Comparison of ENCODE assay signal across 9 mouse cellular contexts in the genomic region with DNA sequence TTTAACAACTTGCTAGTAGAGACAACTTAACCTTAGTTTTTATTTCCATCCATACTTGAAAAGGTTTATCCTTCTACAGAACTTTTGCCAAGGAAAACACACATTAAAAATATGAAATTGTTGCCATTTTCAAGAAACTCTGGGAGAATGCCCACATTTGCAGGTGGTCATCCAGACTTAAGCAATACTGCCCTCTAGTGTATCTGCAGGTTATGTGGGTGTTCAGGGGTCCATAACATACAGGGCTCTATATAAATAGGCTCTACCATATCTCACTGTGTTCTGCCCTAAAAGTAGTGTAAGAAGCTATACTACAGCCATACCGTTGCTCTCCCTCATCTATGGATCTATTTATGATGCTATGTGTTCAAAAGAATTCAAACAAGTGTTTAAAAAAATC.
DNase-seq lines count a peak whose midpoint lies in the region; ATAC-seq and TF ChIP-seq lines count a peak whose summit lies in the region.
"Had no signal": no experiment of that assay in that cellular context is flagged by ENCODE, and none has a peak within 500 bp of the region (broad histone marks: within the 10 kb centered on the region; RNA-seq: fewer than 3 reads in every experiment).

No protein-coding gene starts in this region.

- H3K36me3 ChIP-seq in kidney, embryonic 15.5 days = no peaks in the 10 kb centered on the region
- H3K36me3 ChIP-seq: limb, embryonic 15.5 days had no signal

- no peaks in the 10 kb centered on the region for H3K4me1 ChIP-seq in kidney, embryonic 15.5 days
- H3K4me1 ChIP-seq: limb, embryonic 15.5 days had no signal

- H3K4me3 ChIP-seq in left cerebral cortex, adult 2 months = no peak overlapping the region
- no peak overlapping the region for H3K4me3 ChIP-seq in kidney, embryonic 15.5 days (replicated peaks)
- H3K4me3 ChIP-seq: limb, embryonic 15.5 days had no signal

- 0 out of 2 replicates have a peak, but pooled peaks cover 3% of the 10 kb centered on the region for H3K27me3 ChIP-seq in kidney, embryonic 15.5 days
- H3K27me3 ChIP-seq: limb, embryonic 15.5 days had no signal

- no peak overlapping the region for H3K9ac ChIP-seq in kidney, embryonic 15.5 days
- H3K9ac ChIP-seq: limb, embryonic 15.5 days had no signal

- WGBS in kidney, embryonic 15.5 days = 50% methylated on average over 1 of the region's 1 CpGs

- ATAC-seq in kidney, embryonic 15.5 days (replicated peaks; ENCODE audit: low FRiP score) = peak; percentile 79; the same call in 1 of the 2 replicates

- peak; percentile 10 for DNase-seq in adrenal gland, adult 8-10 months
- no peak for DNase-seq in adrenal gland, postnatal 25 days
- DNase-seq in left cerebral cortex, adult 2 months (ENCODE audit: extremely low spot score in 1 of 2, low spot score in 2 of 2) = no peak
- DNase-seq in left cerebral cortex, adult 8-10 months (ENCODE audit: low spot score in 2 of 2) = no peak
- peak; percentile 62 for DNase-seq in brain, adult 2 months (ENCODE audit: low read depth, low spot score)
- DNase-seq in retina, embryonic 14.5 days (ENCODE audit: low spot score) = peak; percentile 79
- no peak for DNase-seq in right cerebral cortex, postnatal 14 days

- no peak overlapping the region for H3K27ac ChIP-seq in left cerebral cortex, adult 2 months
- H3K27ac ChIP-seq in kidney, embryonic 15.5 days = no peak overlapping the region
- H3K27ac ChIP-seq: limb, embryonic 15.5 days had no signal

- H3K4me2 ChIP-seq in kidney, embryonic 15.5 days = no peak overlapping the region
- H3K4me2 ChIP-seq: limb, embryonic 15.5 days had no signal

- TF ChIP-seq CTCF in left cerebral cortex, adult 2 months (IDR thresholded peaks at IDR 0.05) = peak; percentile 62

- H3K9me3 ChIP-seq in kidney, embryonic 15.5 days (replicated peaks) = no peaks in the 10 kb centered on the region
- H3K9me3 ChIP-seq: limb, embryonic 15.5 days had no signal

- intact Hi-C loops in left cerebral cortex, adult 2 months (cut with DNase I) = loop anchor here (10.0 kb wide), 1 partner anchor 424 kb away; no protein-coding TSS in a partner anchor

Comparison
In these comparisons a context has a peak if more than half of its experiments do, and no peak if none do; other contexts are left out.
1. DNase-seq: peak in adrenal gland, adult 8-10 months (single experiment), brain, adult 2 months (single experiment) and retina, embryonic 14.5 days (single experiment); none in adrenal gland, postnatal 25 days (single experiment), left cerebral cortex, adult 2 months (0 of 2), left cerebral cortex, adult 8-10 months (0 of 2) and right cerebral cortex, postnatal 14 days (single experiment).